Mouse (Mus musculus): ENCODE results near the gene Pigv. TPM values are rescaled to one million over a fixed set of nuclear protein-coding genes. Genes with fewer than 3 reads are reported as not detected.

Gene Pigv
- polyA plus RNA-seq, 1 experiment from 2014 or later = 16.7 TPM

GRCm38 (mm10) chr4:133617936-133618335 lies 54.5 kb downstream of the Pigv start:
- Histone ChIP-seq H3K4me3 (ENCODE audit: low read length) (no peak overlapping the region), H3K4me2 (ENCODE audit: low read depth, low read length) (no peak overlapping the region), H3K9ac (ENCODE audit: low read length) (no peak overlapping the region), H3K9me3 (replicated peaks; ENCODE audit: control insufficient read depth, low read length) (no peaks in the 10 kb centered on the region), H3K36me3 (ENCODE audit: control insufficient read depth, insufficient read depth) (0 out of 2 replicates have a peak, but pooled peaks cover 5% of the 10 kb centered on the region), H3K27me3 (ENCODE audit: control insufficient read depth, insufficient read depth, low read length) (no peaks in the 10 kb centered on the region), H3K27ac (ENCODE audit: low read length) (no peak overlapping the region), H3K4me1 (ENCODE audit: control insufficient read depth, insufficient read depth, low read length) (peaks cover 16% of the 10 kb centered on the region)
- 77% methylated on average over 11 of the region's 11 CpGs for WGBS
- ATAC-seq (replicated peaks; ENCODE audit: extremely low read depth, insufficient read depth, low FRiP score) = no peak

- H3K4me1 ChIP-seq (ENCODE audit: control insufficient read depth, insufficient read depth, low read length) = peaks cover 8% of the 10 kb centered on the region
- H3K27me3 ChIP-seq (ENCODE audit: control insufficient read depth, insufficient read depth, low read length) = no peaks in the 10 kb centered on the region
- H3K27ac ChIP-seq (ENCODE audit: low read length) = no peak overlapping the region
- no peak overlapping the region for H3K4me3 ChIP-seq (ENCODE audit: low read length)
- no peak overlapping the region for H3K9ac ChIP-seq (ENCODE audit: low read length)
- peaks cover 17% of the 10 kb centered on the region for H3K36me3 ChIP-seq (ENCODE audit: control insufficient read depth, insufficient read depth)
- ATAC-seq (replicated peaks; ENCODE audit: extremely low read depth, insufficient read depth, low FRiP score) = no peak
- H3K4me2 ChIP-seq (ENCODE audit: low read depth, low read length) = no peak overlapping the region
- H3K9me3 ChIP-seq (replicated peaks; ENCODE audit: control insufficient read depth, low read length) = peaks cover 4% of the 10 kb centered on the region
- 69% methylated on average over 10 of the region's 10 CpGs for WGBS
Observed at GRCm38 (mm10) chr4:133615416-133615815, 57.0 kb downstream of the Pigv start.

- 81% methylated on average over 8 of the region's 8 CpGs for WGBS
- no peak overlapping the region for H3K4me3 ChIP-seq (ENCODE audit: low read length)
- H3K9ac ChIP-seq (ENCODE audit: low read length) = no peak overlapping the region
- no peak; the same call in 1 of the 2 replicates for ATAC-seq (replicated peaks; ENCODE audit: extremely low read depth, insufficient read depth, low FRiP score)
- H3K36me3 ChIP-seq (ENCODE audit: control insufficient read depth, insufficient read depth) = peaks cover 17% of the 10 kb centered on the region
- H3K27ac ChIP-seq (ENCODE audit: low read length) = no peak overlapping the region
- H3K9me3 ChIP-seq (replicated peaks; ENCODE audit: control insufficient read depth, low read length) = peaks cover 4% of the 10 kb centered on the region
- no peaks in the 10 kb centered on the region for H3K27me3 ChIP-seq (ENCODE audit: control insufficient read depth, insufficient read depth, low read length)
- no peaks in the 10 kb centered on the region for H3K4me1 ChIP-seq (ENCODE audit: control insufficient read depth, insufficient read depth, low read length)
- H3K4me2 ChIP-seq (ENCODE audit: low read depth, low read length) = no peak overlapping the region
Observed at GRCm38 (mm10) chr4:133614274-133614761, 58.1 kb downstream of the Pigv start.

GRCm38 (mm10) chr4:133613867-133614266 lies 58.6 kb downstream of the Pigv start:
- Histone ChIP-seq H3K4me1 (ENCODE audit: control insufficient read depth, insufficient read depth, low read length) (no peaks in the 10 kb centered on the region), H3K27ac (ENCODE audit: low read length) (no peak overlapping the region), H3K36me3 (ENCODE audit: control insufficient read depth, insufficient read depth) (peaks cover 17% of the 10 kb centered on the region), H3K27me3 (ENCODE audit: control insufficient read depth, insufficient read depth, low read length) (no peaks in the 10 kb centered on the region), H3K9me3 (replicated peaks; ENCODE audit: control insufficient read depth, low read length) (peaks cover 4% of the 10 kb centered on the region), H3K9ac (ENCODE audit: low read length) (no peak overlapping the region), H3K4me3 (ENCODE audit: low read length) (no peak overlapping the region), H3K4me2 (ENCODE audit: low read depth, low read length) (no peak overlapping the region)
- no peak for ATAC-seq (replicated peaks; ENCODE audit: extremely low read depth, insufficient read depth, low FRiP score)
- WGBS = 89% methylated on average over 4 of the region's 4 CpGs

- peaks cover 4% of the 10 kb centered on the region for H3K9me3 ChIP-seq (replicated peaks; ENCODE audit: control insufficient read depth, low read length)
- no peaks in the 10 kb centered on the region for H3K4me1 ChIP-seq (ENCODE audit: control insufficient read depth, insufficient read depth, low read length)
- no peak overlapping the region for H3K4me3 ChIP-seq (ENCODE audit: low read length)
- no peak for ATAC-seq (replicated peaks; ENCODE audit: extremely low read depth, insufficient read depth, low FRiP score)
- no peak overlapping the region for H3K9ac ChIP-seq (ENCODE audit: low read length)
- H3K4me2 ChIP-seq (ENCODE audit: low read depth, low read length) = no peak overlapping the region
- 95% methylated on average over 8 of the region's 8 CpGs for WGBS
- H3K36me3 ChIP-seq (ENCODE audit: control insufficient read depth, insufficient read depth) = peaks cover 21% of the 10 kb centered on the region
- H3K27me3 ChIP-seq (ENCODE audit: control insufficient read depth, insufficient read depth, low read length) = no peaks in the 10 kb centered on the region
- H3K27ac ChIP-seq (ENCODE audit: low read length) = no peak overlapping the region
Observed at GRCm38 (mm10) chr4:133613026-133613425, 59.4 kb downstream of the Pigv start.

GRCm38 (mm10) chr4:133612416-133612815 lies 60.0 kb downstream of the Pigv start:
- H3K9me3 ChIP-seq (replicated peaks; ENCODE audit: control insufficient read depth, low read length) = peaks cover 4% of the 10 kb centered on the region
- H3K9ac ChIP-seq (ENCODE audit: low read length) = no peak overlapping the region
- no peak overlapping the region for H3K27ac ChIP-seq (ENCODE audit: low read length)
- no peak overlapping the region for H3K4me2 ChIP-seq (ENCODE audit: low read depth, low read length)
- peaks cover 21% of the 10 kb centered on the region for H3K36me3 ChIP-seq (ENCODE audit: control insufficient read depth, insufficient read depth)
- ATAC-seq (replicated peaks; ENCODE audit: extremely low read depth, insufficient read depth, low FRiP score) = no peak
- no peaks in the 10 kb centered on the region for H3K27me3 ChIP-seq (ENCODE audit: control insufficient read depth, insufficient read depth, low read length)
- WGBS = 95% methylated on average over 7 of the region's 7 CpGs
- H3K4me3 ChIP-seq (ENCODE audit: low read length) = no peak overlapping the region
- no peaks in the 10 kb centered on the region for H3K4me1 ChIP-seq (ENCODE audit: control insufficient read depth, insufficient read depth, low read length)

- Histone ChIP-seq H3K4me3 (ENCODE audit: low read length) (no peak overlapping the region), H3K27me3 (ENCODE audit: control insufficient read depth, insufficient read depth, low read length) (no peaks in the 10 kb centered on the region), H3K27ac (ENCODE audit: low read length) (no peak overlapping the region), H3K4me2 (ENCODE audit: low read depth, low read length) (no peak overlapping the region), H3K9ac (ENCODE audit: low read length) (no peak overlapping the region), H3K9me3 (replicated peaks; ENCODE audit: control insufficient read depth, low read length) (peaks cover 4% of the 10 kb centered on the region), H3K4me1 (ENCODE audit: control insufficient read depth, insufficient read depth, low read length) (no peaks in the 10 kb centered on the region), H3K36me3 (ENCODE audit: control insufficient read depth, insufficient read depth) (peaks cover 22% of the 10 kb centered on the region)
- 96% methylated on average over 5 of the region's 5 CpGs for WGBS
- ATAC-seq (replicated peaks; ENCODE audit: extremely low read depth, insufficient read depth, low FRiP score) = no peak
Observed at GRCm38 (mm10) chr4:133611815-133612214, 60.6 kb downstream of the Pigv start.

Small RNAs within 50 kb of the gene (microRNA-seq; reads per million reads assigned to microRNA genes)
- 1.4 reads per million for gene Mir7227

Other genes with a start within 250 kb of the Pigv start
- 1.0 and 1.3 TPM in 2 replicates for gene Tent5b, start 192.5 kb downstream of the Pigv start, polyA plus RNA-seq (2015; fragmentation: Nextera tagmentation; extraction: Ambion mirVana)
- gene Trnp1, start 174.1 kb downstream of the Pigv start, polyA plus RNA-seq (2015; fragmentation: Nextera tagmentation; extraction: Ambion mirVana) = 0.64 and 1.5 TPM in 2 replicates
- gene Kdf1, start 153.7 kb downstream of the Pigv start, polyA plus RNA-seq (2015; fragmentation: Nextera tagmentation; extraction: Ambion mirVana) = 3.1 and 4.5 TPM in 2 replicates
- 209 and 234 TPM in 2 replicates for gene Nudc, start 126.7 kb downstream of the Pigv start, polyA plus RNA-seq (2015; fragmentation: Nextera tagmentation; extraction: Ambion mirVana)
- gene Nr0b2, start 119.3 kb downstream of the Pigv start, polyA plus RNA-seq (2015; fragmentation: Nextera tagmentation; extraction: Ambion mirVana) = 20.1 and 22.3 TPM in 2 replicates
- 4.6 and 4.7 TPM in 2 replicates for gene Gpatch3, start 97.9 kb downstream of the Pigv start, polyA plus RNA-seq (2015; fragmentation: Nextera tagmentation; extraction: Ambion mirVana)
- 12.0 and 12.7 TPM in 2 replicates for gene Gpn2, start 88.3 kb downstream of the Pigv start, polyA plus RNA-seq (2015; fragmentation: Nextera tagmentation; extraction: Ambion mirVana)
- gene Sfn, start 70.5 kb downstream of the Pigv start, polyA plus RNA-seq (2015; fragmentation: Nextera tagmentation; extraction: Ambion mirVana) = 11.2 and 20.6 TPM in 2 replicates
- 1.8 and 2.2 TPM in 2 replicates for gene Zdhhc18, start 22.5 kb downstream of the Pigv start, polyA plus RNA-seq (2015; fragmentation: Nextera tagmentation; extraction: Ambion mirVana)
- 18.8 and 20.0 TPM in 2 replicates for gene Arid1a, start 84.1 kb upstream of the Pigv start, polyA plus RNA-seq (2015; fragmentation: Nextera tagmentation; extraction: Ambion mirVana)
- gene Rps6ka1, start 215.2 kb upstream of the Pigv start, polyA plus RNA-seq (2015; fragmentation: Nextera tagmentation; extraction: Ambion mirVana) = 18.7 and 19.7 TPM in 2 replicates